Mouse (Mus musculus) embryonic facial prominence, embryonic 14.5 days (tissue): ENCODE results near the gene Wnt5a. TPM values are rescaled to one million over a fixed set of nuclear protein-coding genes. Genes with fewer than 3 reads are reported as not detected.

Experiments used
- ATAC-seq: fragments of 200-750 bp; cut with Nextera tagmentation; 2 replicates; pipeline ENCODE4 v1.8.0; 2017; ENCODE audit warnings: low read depth, moderate number of reproducible peaks, moderate TSS enrichment
- DNase-seq: peaks from one replicate; pipeline ENCODE4 v3.0.0-alpha.2; 2015; ENCODE audit warnings: low spot score
- H3K27ac ChIP-seq: fragments of 300-500 bp; sonication (generic); replicated peaks from 2 replicates; pipeline ENCODE4 v1.5.1; 2014; ENCODE audit warnings: low read depth, mild to moderate bottlenecking, low read length, moderate library complexity
- H3K27me3 ChIP-seq: fragments of 300-500 bp; sonication (generic); replicated peaks from 2 replicates; pipeline ENCODE4 v1.6.1; 2014; ENCODE audit warnings: low read length; ENCODE audit not compliant: control insufficient read depth, insufficient read depth
- H3K36me3 ChIP-seq: fragments of 300-500 bp; sonication (generic); 2 replicates; pipeline ENCODE4 v1.6.1; 2014; ENCODE audit warnings: low read length, mixed read lengths; ENCODE audit not compliant: control insufficient read depth, insufficient read depth
- H3K4me1 ChIP-seq: fragments of 300-500 bp; sonication (generic); 2 replicates; pipeline ENCODE4 v1.6.1; 2014; ENCODE audit warnings: antibody characterized with exemption, low read length; ENCODE audit not compliant: control insufficient read depth, insufficient read depth
- H3K4me2 ChIP-seq: fragments of 300-500 bp; sonication (generic); 2 replicates; pipeline ENCODE4 v1.6.1; 2014; ENCODE audit warnings: low read depth, mild to moderate bottlenecking, low read length, moderate library complexity, mixed read lengths
- H3K4me3 ChIP-seq: fragments of 300-500 bp; sonication (generic); 2 replicates; pipeline ENCODE4 v1.5.1; 2014; ENCODE audit warnings: low read depth, mild to moderate bottlenecking, low read length
- H3K9ac ChIP-seq: fragments of 300-500 bp; sonication (generic); 2 replicates; pipeline ENCODE4 v1.6.1; 2014; ENCODE audit warnings: low read depth, mild to moderate bottlenecking, low read length, moderate library complexity, mixed read lengths
- H3K9me3 ChIP-seq: fragments of 300-500 bp; sonication (generic); 2 replicates; pipeline ENCODE4 v1.6.1; 2016; ENCODE audit warnings: low read length; ENCODE audit not compliant: control insufficient read depth
- WGBS: fragments of 180-500 bp; shearing (Covaris S2); extraction: QIAGEN DNeasy Blood & Tissue Kit; methylation state at CpG from one replicate; pipeline ENCODE4 v1.1.7; 2014; 5-methylcytosine and 5-hydroxymethylcytosine counted together
- polyA plus RNA-seq: library from polyadenylated mRNA; unstranded; fragments of >200 nt; fragmentation: Nextera tagmentation; extraction: Ambion mirVana; gene quantifications from 2 replicates; pipeline ENCODE4 v1.2.1, GENCODE M21; 2014

The Wnt5a gene
- polyA plus RNA-seq, 1 experiment from 2014 or later = 58.6 TPM

- H3K27ac ChIP-seq = peak overlapping the region; percentile 99
- H3K36me3 ChIP-seq = 0 out of 2 replicates have a peak, but pooled peaks cover 1% of the 10 kb centered on the region
- H3K4me2 ChIP-seq = peak overlapping the region; percentile 84
- peaks cover 6% of the 10 kb centered on the region; the same call in 1 of the 2 replicates for H3K4me1 ChIP-seq
- WGBS = under 1% methylated on average over 29 of the region's 29 CpGs
- H3K9ac ChIP-seq = peak overlapping the region; percentile 96
- peak; percentile 76 for DNase-seq
- H3K4me3 ChIP-seq = peak overlapping the region; percentile 86
- H3K9me3 ChIP-seq = no peaks in the 10 kb centered on the region
- ATAC-seq = 0 out of 2 replicates have a peak, but pooled peaks have one; percentile 3
- H3K27me3 ChIP-seq = 0 out of 2 replicates have a peak, but pooled peaks cover 6% of the 10 kb centered on the region
These were observed 1.9 kb downstream of the Wnt5a start for GRCm38 (mm10) chr14:28506376-28506831.

GRCm38 (mm10) chr14:28507011-28507410 lies 2.5 kb downstream of the Wnt5a start:
- H3K4me1 ChIP-seq = peaks cover 10% of the 10 kb centered on the region; the same call in 1 of the 2 replicates
- peak overlapping the region; percentile 96 for H3K9ac ChIP-seq
- 2% methylated on average over 15 of the region's 15 CpGs for WGBS
- H3K27ac ChIP-seq = peak overlapping the region; percentile 99
- peaks cover 7% of the 10 kb centered on the region; the same call in 1 of the 2 replicates for H3K36me3 ChIP-seq
- peaks cover 6% of the 10 kb centered on the region; the same call in 1 of the 2 replicates for H3K27me3 ChIP-seq
- H3K4me3 ChIP-seq = peak overlapping the region; percentile 86
- peak overlapping the region; percentile 84 for H3K4me2 ChIP-seq
- H3K9me3 ChIP-seq = no peaks in the 10 kb centered on the region
- DNase-seq = no peak
- no peak for ATAC-seq

- ATAC-seq = no peak
- under 1% methylated on average over 15 of the region's 18 CpGs for WGBS
- H3K27ac ChIP-seq = peak overlapping the region; percentile 99
These were observed 2.9 kb downstream of the Wnt5a start for GRCm38 (mm10) chr14:28507471-28507870.

DNA sequence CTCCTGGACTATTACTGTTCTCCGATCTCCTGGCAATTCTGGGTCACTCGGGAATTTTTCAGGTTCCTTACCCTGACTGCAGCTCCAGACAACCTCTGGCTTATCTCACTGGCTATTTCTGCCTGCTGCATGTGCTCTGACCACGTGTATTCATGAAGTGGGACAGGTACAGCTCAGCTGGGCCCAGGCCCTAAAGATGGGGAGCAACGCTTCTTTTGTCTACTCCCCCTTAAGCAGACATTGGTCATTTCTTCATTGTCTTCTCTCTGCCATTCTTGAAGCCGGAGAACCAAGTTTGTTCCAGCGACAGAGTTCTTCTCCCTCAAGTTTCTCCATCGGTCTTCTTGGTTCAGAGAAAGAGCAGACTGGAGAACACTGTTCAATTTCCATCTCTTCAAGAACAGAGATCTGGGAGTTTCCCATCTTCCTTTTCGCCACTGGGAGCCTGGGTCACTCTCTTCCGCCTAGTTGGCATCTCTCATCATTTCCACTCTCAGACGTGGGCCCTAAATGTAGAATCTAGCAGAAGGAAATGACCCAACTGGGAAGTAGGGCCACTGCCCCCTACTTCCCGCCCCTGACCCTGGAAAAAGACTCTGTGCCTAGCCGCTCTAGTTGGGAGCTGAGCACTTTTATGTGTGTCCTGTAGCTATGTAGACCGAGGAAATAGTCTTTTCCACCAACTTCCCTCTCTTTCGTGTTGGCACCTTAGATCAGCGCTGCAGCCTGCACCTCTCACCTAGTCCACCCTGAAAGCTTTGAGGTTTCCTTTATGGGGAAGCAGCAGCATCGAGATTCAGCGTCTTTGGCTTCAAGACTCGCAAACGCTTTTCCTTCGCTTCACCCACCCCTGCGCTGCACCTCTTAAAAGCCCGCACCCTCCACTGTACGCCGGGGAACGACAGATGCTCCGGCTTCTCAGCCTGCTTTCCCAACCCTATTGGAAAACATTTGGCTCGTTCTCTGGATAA lies 4.0 kb downstream of the Wnt5a start:
- WGBS = 8% methylated on average over 27 of the region's 27 CpGs
- peak overlapping the region; percentile 96 for H3K9ac ChIP-seq

More at GRCm38 (mm10) chr14:28507471-28507870, 2.9 kb downstream of the Wnt5a start:
- Histone ChIP-seq H3K36me3 (peaks cover 12% of the 10 kb centered on the region), H3K4me2 (peak overlapping the region; percentile 84), H3K27me3 (peaks cover 9% of the 10 kb centered on the region; the same call in 1 of the 2 replicates), H3K4me1 (peaks cover 10% of the 10 kb centered on the region; the same call in 1 of the 2 replicates), H3K9me3 (no peaks in the 10 kb centered on the region), H3K4me3 (peak overlapping the region; percentile 86), H3K9ac (peak overlapping the region; percentile 96)
- DNase-seq = peak; percentile 90

GRCm38 (mm10) chr14:28509441-28510340 lies 5.1 kb downstream of the Wnt5a start:
- 0% methylated on average over 41 of the region's 47 CpGs for WGBS
- Histone ChIP-seq H3K9ac (peak overlapping the region; percentile 96), H3K4me2 (peak overlapping the region; percentile 84), H3K36me3 (peaks cover 33% of the 10 kb centered on the region), H3K27me3 (peaks cover 9% of the 10 kb centered on the region; the same call in 1 of the 2 replicates), H3K4me3 (peak overlapping the region; percentile 86), H3K9me3 (no peaks in the 10 kb centered on the region), H3K27ac (peak overlapping the region; percentile 99), H3K4me1 (0 out of 2 replicates have a peak, but pooled peaks cover 3% of the 10 kb centered on the region)
- ATAC-seq (peak; percentile 32; the same call in 1 of the 2 replicates), DNase-seq (peak; percentile 83)

More for the DNA sequence above, 4.0 kb downstream of the Wnt5a start:
- ATAC-seq (no peak), DNase-seq (no peak)
- peak overlapping the region; percentile 99 for H3K27ac ChIP-seq
- peaks cover 23% of the 10 kb centered on the region for H3K36me3 ChIP-seq
- no peaks in the 10 kb centered on the region for H3K9me3 ChIP-seq
- peaks cover 9% of the 10 kb centered on the region; the same call in 1 of the 2 replicates for H3K27me3 ChIP-seq
- H3K4me2 ChIP-seq = peak overlapping the region; percentile 84
- peak overlapping the region; percentile 86 for H3K4me3 ChIP-seq
- peaks cover 9% of the 10 kb centered on the region; the same call in 1 of the 2 replicates for H3K4me1 ChIP-seq

DNA sequence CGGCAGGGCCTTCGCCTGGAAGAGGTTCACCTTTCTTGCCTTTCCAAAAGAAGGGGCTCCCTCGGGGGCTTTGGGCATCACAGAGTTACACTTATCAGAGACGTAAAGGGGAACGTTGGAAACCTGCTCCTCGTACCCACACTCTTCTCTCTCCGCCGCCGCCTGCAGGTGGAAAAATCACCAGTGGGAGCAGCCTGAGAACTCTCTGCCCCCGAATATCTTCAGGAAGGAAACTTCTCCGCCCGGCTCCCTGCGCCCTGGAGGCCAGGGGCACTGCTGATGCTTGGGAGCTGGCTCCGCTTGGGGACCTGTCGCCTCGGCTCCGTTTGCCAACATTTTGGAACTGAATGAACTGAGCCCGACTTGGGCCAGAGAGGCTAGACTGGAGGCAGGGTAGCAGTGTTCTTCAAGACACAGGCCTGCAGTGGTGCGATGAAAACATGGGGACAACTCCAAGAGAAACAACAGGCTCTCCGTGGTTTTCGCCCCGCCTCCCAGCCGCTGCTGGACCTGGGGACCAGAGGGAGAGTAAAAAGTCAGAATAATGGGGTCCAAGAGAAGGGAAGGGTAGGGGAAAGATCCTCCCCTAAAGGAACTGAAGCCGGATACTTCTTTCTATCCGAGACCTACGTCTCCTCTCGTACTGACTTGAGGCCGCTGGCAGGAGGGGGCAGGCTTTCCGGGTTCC lies 5.9 kb downstream of the Wnt5a start:
- DNase-seq = peak; percentile 50
- Histone ChIP-seq H3K9ac (peak overlapping the region; percentile 96), H3K4me3 (peak overlapping the region; percentile 86), H3K4me2 (peak overlapping the region; percentile 84), H3K4me1 (0 out of 2 replicates have a peak, but pooled peaks cover 6% of the 10 kb centered on the region), H3K27ac (peak overlapping the region; percentile 99), H3K27me3 (peaks cover 9% of the 10 kb centered on the region; the same call in 1 of the 2 replicates), H3K9me3 (no peaks in the 10 kb centered on the region), H3K36me3 (peaks cover 37% of the 10 kb centered on the region)
- under 1% methylated on average over 29 of the region's 29 CpGs for WGBS
- ATAC-seq = peak; percentile 23; the same call in 1 of the 2 replicates

GRCm38 (mm10) chr14:28511029-28511651 lies 6.6 kb downstream of the Wnt5a start:
- H3K9me3 ChIP-seq = no peaks in the 10 kb centered on the region
- peak overlapping the region; percentile 84 for H3K4me2 ChIP-seq
- H3K4me1 ChIP-seq = 0 out of 2 replicates have a peak, but pooled peaks cover 6% of the 10 kb centered on the region
- WGBS = under 1% methylated on average over 36 of the region's 41 CpGs
- peak overlapping the region; percentile 86 for H3K4me3 ChIP-seq
- peak; percentile 76 for DNase-seq
- ATAC-seq = no peak; the same call in 1 of the 2 replicates
- peak overlapping the region; percentile 96 for H3K9ac ChIP-seq
- H3K27me3 ChIP-seq = peaks cover 9% of the 10 kb centered on the region; the same call in 1 of the 2 replicates
- peaks cover 43% of the 10 kb centered on the region for H3K36me3 ChIP-seq
- peak overlapping the region; percentile 99 for H3K27ac ChIP-seq
